Mouse (Mus musculus): ENCODE measurements at regions not wholly inside any gene's neighbourhood (a gene's known extent, or its start where the extent isn't known, plus 50 kb on each side); places are given as distances from the start of the nearest gene placed in this dataset.

DNA sequence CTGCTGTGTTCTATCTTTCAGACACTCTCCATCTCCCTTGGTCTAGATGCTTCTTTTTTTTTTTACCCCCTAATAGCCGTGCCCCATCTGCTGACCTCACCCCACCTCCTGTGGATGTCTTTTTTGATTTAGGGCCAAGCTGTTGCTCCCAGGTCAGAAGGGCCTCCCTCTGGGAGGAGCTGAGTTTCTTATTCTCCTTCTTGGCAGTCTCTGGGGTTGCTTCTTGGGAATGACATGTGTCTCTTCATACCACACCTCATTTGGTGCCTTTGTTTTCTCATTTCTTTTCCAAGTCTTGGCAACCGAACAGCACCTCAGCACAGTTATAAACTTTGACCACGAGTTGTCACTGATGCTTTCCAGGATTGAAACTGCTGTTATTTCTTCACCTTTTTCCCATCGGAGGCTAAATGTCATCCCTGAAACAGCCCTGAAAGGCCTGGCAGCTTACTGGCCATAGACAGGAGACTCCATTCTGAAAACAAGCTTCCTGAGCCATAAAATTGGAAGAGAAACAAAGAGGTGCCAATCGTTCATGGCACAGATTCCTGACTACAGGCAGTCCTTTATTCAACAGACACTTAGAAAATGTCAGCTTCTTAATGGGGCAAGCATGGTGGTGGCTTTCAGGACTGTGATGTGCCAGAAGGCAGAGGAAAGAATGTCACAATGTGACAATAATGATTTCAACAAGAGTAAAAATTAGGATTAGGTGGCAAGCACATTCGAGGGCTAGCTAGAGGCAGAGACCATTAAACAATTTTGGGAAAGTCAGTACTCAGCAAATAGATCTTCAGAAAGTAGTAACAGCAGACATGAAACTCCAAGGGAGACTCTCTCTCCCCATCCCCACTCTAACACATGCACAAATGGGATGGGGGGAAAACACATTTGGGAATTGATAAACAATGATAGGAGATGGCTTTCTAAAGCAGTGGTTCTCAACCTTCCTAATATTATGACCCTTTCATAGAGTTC lies 197.1 kb upstream of the Arrdc4 start:
- DNase-seq (ENCODE audit: low read depth, low spot score), result no peak

DNA sequence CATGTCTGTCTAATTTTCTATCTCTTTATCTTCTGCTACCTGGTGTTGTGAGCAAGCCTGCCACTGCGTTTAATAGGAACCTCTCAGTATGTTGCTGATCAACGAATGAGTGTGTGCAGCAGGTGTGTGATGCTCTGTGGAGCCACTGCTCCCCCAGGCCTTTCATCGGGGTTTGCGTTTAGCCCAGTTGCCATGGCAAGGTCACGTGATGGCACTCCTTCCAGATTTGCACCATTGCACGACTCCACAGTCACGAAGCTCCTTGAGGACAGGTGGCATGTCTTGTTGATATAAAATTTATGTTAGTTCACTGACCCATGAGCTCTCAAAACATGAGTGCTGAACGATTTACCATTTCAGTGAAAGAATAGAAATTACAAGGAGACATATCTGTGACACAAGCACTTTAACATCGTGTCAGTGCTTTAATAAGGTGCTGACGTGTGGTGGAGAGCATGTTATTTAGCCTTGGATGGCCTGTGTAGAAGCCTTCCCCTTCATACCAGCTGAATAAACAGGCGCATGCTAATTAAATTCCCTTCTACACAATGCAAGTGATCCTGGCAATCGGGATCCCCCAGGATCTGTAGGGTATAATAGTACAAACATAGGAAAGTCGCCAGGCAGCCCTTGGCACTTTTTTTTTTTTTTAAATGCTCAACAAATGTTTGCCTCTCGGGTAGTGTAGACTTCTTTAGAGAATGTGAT lies 181.7 kb upstream of the Arrdc4 start:
- DNase-seq (ENCODE audit: low read depth, low spot score), result no peak

DNA sequence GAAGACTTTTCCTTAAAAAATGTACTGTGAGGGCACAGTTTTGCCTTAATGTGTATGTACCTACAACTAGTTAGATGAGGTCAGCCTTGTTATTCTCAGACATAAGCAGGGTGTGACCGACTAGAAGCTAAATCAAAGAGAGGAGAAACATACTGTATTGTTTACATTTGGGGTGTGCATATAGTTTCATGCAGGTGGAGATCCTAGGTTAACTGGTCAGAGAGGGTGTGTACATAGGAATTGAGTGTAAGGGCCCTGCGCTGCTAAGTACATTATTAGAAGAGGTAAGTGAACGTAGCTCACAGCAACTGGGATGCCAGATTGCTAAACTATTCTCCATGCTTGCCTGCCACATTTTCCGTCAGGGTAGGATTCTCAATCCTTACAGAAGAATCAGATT lies 180.6 kb upstream of the Arrdc4 start:
- no peak for DNase-seq (ENCODE audit: low read depth, low spot score)

DNA sequence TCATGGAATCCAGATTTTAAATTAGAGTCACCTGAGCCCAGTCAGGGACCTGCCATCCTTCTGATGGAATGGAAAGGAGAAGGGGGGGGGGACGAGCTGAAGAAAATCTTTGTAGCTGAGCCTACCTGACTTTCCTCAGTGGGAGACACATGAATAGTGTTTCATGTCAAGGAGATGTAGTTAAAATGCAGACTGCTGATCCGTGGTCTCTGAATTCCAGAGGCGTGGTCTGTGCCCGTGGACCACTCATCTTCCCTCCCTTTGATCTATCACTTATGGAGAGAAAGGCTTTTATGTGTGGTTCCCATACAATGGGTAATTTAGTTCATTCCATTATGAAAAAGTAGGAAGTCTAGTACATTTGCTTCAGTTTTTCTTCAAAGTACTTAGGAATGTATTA lies 176.6 kb upstream of the Arrdc4 start:
- no peak for DNase-seq (ENCODE audit: low read depth, low spot score)

DNA sequence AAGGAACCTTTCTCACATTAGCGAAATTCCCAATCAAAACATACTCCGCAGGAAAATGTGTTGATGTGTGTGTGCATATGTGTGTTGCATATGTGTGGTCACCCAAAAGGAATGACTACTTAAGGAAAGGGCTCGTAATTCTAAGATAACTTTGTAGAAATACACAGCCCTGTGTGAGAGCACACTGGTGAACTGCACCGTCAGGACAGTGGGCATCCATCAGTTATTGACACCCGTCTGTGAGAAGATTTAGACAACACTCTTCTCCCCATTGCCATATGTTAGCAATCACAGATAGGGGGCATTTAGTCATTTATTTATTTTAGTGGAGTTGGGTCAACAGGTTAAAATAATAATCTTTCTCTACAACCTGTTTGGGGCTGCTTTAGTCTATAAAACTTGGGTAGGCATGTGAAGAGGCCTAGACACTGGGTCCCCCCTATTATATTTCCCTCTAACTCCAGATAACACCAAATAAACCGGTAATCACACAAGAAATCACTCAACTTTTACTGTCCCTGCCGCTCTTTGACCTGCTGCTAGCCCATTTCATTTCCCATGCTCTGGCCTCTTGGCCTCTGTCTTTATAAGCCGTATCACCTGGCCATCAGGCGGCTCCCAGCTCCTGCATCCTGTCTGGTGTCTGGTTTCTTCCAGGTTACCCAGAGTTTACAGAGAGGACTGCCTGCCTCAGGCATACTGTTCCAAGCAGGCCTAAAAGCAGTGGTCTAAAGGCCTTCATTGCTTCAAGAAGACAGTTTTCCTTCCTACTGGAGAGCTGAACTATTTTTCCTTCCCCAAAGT lies 169.8 kb upstream of the Arrdc4 start:
- no peak for DNase-seq (ENCODE audit: low read depth, low spot score)

DNA sequence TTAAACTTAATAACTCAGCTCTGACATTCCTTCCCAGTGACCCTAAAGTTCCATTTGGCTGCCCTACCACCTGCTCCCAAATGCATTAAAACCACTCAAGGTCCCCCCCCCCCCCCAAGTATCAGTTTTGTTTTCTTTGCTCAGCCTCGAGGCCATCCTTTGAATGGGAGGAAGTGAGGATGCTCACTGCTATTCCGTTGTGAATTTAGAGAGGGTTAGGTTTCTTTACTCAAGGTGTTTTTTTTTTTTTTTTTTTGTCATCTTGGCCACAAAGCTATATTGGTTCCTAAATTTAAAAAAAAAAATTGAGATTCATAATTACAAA lies 168.8 kb upstream of the Arrdc4 start:
- no peak for DNase-seq (ENCODE audit: low read depth, low spot score)

DNA sequence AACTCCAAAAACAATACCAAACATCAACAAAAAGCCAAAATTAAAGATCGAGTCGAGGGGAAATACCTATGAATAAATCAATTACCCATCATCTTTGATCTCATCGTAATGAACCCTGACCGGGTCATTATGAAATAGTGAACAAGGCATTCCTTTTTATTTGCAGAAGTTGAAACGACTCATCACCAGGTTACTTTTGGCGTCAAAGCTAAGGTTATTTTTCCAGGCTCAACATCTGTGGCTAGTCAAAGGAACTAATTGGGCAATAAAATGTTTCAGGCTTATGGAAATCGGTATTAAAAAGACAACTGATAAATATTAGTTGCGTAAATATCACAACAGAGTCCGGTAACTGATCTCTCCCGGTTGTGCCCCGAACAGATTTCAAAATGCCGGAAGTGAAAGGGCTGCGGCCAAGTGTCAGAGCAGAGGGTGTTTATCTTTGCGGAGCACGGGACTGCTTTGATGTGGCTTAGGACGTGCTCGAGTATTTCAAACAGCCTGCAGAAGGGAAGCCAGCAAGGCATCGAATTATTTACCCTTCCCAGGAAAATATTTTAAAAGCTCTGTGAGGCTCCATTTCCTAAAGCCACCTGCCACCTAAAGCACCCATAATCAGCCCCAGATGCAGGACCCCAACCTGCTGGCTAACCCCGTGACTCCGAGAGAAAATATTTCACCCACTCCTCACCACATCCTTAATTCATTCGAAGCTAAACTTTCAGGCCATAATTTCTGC lies 168.3 kb upstream of the Arrdc4 start:
- DNase-seq (ENCODE audit: low read depth, low spot score), result no peak

DNA sequence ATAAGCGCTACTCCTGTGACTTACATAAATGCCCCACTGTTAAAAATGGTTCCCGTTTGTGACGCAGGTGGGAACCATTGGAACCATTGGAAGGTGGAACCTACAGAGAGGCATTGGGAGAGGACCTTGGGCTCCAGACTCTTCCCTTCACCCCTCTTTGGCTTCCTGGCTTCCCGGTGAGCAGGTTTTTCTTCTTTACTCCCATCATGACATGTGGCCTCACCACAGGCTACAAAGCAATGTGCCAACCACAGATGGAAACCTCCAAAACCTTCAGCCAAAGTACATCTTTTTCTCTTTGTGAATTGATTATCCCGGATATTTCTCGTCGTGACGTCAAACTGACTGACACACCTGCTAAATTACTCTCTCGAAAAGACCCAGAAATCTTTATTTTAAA lies 166.9 kb upstream of the Arrdc4 start:
- no peak for DNase-seq (ENCODE audit: low read depth, low spot score)

DNA sequence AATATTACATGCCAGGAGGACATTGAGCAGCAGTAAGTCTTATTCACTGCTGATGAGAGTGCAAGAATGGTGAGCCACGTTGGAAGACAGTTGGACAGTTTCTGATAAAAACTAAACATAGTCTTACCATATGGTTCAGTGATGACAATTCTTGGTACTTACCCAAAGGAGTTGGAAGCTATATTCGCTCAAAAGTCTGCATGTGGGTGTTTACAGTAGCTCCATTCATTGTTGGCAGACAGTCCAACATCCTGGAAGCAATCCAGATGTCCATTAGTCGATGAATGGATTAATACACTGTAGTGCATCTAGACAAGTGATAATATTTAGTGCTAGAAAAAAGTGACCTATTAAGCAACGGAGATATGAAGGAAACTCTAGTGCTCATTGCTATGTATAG lies 165.3 kb upstream of the Arrdc4 start:
- DNase-seq (ENCODE audit: low read depth, low spot score), result no peak

DNA sequence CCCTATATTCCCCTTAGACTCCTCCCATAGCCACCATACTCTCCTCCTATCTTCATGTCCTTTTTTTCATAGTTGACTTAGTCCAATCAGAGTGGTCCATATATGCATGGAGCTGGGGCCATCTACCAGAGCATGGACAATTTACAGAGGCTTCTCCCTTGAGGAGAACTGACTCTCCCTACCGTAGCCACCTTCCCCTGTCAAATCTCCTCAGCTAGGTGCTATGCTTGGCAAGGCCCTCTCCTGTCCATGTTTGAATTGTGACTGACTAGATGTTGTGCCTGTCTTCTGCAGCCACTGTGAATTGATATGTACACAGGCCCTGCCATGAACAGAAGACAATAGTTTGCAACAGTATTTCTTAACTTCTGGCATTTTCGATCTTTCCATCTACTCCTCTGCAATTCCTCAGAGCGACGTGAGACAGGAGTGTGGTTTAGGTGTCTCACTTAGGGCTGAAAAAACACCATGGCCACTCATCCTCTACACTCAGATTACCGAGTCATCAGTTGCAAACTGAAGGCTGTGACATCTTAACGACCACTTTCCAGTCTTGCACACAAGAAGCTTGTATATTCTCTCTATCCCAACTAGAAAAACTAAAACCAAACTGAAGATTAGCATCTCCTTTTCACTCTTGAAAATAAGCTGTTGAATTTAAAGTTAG lies 163.1 kb upstream of the Arrdc4 start:
- no peak for DNase-seq (ENCODE audit: low read depth, low spot score)

DNA sequence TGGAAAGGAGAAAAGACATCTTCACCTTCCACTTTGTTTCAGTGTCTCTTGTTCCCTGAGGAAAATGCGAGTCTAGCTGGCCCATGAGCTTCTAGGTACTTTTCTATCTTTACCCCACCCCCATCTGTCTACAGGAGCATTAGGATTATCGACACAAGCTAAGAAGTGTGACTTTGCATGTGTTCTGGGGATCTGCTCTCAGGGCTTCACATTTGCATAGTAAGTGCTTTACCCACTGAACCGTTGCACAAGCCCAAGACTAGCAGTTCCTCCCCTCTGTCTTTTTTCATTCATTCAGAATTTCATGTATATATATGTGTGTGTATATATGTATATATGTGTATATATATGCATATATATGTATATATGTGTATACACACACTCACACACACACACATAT lies 162.5 kb upstream of the Arrdc4 start:
- no peak for DNase-seq (ENCODE audit: low read depth, low spot score)

DNA sequence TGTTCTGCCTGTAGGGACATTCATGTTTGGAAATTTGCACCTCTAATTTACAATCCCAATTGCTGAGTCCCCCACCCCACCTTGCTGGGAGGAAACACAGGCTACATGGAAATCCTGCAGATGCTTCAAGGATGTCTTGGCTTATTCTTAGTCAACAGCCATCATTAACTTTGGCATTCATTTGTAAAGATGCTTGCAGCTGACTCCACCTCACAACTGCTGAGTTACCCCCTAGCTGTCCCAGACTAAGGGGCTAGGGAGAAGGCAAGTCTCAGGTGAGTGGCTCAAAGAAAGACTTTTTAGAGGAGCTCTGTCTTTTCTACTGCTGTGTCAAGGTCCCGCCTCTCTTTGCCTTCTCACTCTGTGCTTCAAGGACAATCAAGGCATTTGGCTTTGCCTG lies 160.7 kb upstream of the Arrdc4 start:
- DNase-seq (ENCODE audit: low read depth, low spot score), result no peak

DNA sequence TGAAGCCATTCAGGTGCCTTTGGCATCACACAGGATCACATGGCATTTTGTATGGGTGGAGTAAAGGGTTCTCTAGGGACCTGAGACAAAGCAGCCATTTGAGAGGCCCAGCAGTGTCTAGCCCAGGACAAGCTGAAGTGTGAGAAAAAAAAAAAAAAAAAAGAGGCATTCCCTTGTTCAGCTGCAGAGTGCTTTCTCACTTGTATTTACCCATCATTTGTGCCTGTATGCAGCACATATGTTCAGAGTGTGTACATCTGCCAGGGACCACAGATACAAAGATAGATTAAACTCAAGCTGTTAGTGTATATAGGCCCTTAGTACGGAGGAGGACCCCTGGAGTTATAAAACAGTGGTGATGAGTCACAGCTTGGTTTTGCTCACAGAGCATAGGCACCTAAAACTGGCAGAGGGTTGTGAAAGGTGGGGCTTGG lies 159.4 kb upstream of the Arrdc4 start:
- no peak for DNase-seq (ENCODE audit: low read depth, low spot score)

DNA sequence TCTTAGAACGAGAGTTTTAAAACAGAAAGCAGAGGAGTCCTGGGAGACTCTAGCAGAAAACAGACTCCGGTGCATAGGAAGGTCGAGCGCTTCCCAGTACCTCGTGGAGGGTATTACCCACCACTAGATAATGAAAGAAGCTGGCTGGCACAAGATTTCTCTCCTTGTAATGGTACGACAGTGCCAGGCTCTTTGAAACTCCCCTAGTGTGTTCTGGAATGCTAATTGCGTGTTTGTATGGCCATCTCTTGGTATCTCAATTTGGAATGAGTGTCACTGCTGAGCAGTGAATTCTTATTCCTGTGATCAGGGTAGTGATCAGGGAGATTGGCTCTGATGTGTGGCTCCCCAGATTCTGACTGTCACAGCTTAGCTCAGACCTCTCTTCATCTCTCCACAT lies 158.8 kb upstream of the Arrdc4 start:
- no peak for DNase-seq (ENCODE audit: low read depth, low spot score)

DNA sequence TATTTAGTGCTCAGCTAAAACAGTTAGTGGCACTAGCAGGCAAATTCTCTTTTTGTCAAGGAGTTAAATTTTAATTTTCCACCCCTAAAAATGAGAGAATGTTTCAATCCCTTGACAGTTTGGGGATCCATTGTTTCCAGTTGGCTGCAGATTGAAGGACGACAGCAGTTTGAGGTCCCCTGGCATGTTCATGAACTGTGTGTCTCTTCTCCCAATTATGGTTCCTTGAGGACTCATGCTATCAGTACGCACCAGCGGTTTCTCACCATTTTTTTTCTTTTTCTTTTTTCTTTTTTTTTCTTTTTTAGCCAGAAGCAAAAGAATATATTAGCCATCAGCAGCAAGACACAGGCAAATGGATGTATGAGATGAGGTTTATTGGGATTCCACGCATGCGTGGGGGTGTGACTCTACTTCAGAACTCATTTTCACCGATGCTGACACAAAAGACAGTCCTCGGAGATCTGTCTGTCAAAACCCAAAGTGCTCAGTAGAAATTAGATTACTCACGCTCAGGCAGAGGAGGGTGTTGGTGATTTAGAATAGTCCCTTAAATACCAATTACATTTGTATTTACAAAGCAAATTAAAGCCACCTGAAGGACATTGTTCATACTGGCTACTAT lies 157.8 kb upstream of the Arrdc4 start:
- DNase-seq (ENCODE audit: low read depth, low spot score), result no peak

DNA sequence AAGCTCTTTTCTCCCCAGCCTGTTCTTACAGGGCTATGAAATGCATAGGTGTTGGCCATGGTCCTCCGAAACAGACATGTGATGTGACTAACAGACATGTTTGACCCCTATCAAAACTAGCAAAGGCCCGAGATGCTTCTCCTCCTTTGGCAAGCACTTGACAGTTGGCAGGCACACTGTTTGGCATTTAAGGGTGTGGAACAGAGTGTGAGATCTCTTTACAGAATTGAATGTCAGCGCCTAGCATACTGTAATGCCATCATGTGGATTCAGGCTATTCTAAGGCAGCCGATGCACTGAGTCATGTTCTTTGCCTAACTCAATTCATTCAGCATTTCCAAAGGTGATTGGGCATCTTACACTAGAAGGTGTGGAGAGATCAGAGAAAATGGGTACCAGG lies 156.8 kb upstream of the Arrdc4 start:
- no peak for DNase-seq (ENCODE audit: low read depth, low spot score)

DNA sequence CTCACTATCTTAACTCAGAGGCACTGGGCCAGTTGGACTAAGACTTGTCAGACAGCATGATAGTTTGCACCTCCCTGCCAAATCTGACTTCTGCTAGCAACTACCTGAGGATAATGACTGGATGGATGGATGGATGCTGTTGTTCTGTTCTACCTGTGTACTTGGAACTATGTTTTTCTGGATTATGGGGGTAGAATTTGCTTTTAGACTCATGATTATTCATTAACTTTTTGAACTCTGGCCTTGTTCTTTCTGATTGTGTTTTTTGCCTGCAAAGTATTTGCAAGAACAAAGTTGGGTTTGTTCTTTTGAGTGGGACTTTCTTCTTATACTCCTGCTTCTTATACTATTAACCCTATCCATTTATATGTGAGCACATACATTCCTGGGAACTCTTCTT lies 137.1 kb upstream of the Arrdc4 start:
- DNase-seq (ENCODE audit: low read depth, low spot score), result no peak

DNA sequence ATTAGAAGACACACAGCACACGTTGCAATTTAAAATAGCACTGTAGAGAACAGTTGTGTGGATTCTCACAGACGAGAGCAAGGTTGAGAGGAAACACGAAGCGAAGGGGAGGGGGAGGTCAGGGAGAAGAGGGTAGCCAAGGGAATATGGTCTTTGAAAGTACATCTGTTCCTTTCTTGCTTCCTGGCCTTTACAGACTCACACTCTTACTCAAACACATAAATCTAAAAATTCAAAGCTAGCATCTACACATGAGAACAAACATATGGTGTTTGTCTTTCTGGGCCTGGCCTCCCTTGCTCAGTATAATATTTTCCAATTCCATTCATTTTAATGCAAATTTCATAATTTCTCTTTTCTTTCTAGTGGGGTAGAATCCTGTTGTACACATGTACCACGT lies 124.0 kb upstream of the Arrdc4 start:
- DNase-seq (ENCODE audit: low read depth, low spot score), result no peak

DNA sequence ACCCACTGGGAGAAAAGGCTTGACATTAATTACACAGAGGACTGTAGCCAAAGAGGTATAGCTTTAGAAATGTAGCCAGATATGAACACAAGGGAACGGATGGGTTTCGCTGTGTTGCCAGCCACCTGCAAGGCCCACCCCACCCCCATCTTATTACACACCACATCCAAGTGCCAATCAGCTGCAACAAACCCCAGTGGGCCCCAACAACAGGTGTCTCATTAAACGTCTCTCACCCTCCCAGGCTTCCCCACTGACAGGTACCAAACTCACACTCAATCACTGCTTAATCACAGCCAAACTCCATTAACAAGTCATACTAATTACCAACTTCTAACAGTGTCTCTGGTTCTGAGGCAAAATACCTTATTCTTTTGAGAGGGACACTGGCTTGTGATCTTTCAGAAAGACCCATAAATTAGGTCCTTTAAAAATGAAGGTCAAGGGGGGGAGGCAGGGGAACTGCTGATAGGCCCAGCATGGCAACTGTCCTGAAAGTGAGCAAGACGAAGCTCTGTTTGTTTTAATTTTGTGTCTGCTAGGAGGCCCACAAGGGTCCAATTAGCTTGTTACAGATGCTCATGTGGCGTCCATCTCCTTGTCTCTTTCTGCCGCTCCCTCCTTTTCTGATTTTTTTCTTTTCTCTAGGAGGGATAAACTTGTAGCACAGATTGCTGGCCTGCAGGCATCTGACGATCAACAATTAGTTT lies 115.4 kb upstream of the Arrdc4 start:
- DNase-seq (ENCODE audit: low read depth, low spot score), result no peak
